Mouse (Mus musculus) limb, embryonic 11.5 days (tissue): ENCODE results near the gene Traf6. TPM values are rescaled to one million over a fixed set of nuclear protein-coding genes. Genes with fewer than 3 reads are reported as not detected.

Experiments used
- ATAC-seq: fragments of 200-750 bp; cut with Nextera tagmentation; 2 replicates; pipeline ENCODE4 v1.8.0; 2017; ENCODE audit warnings: low read depth; ENCODE audit not compliant: insufficient number of reproducible peaks, low FRiP score, low TSS enrichment
- DNase-seq: peaks from one replicate; pipeline ENCODE4 v3.0.0-alpha.2; 2015; ENCODE audit warnings: low spot score
- H3K27ac ChIP-seq: fragments of 300-500 bp; sonication (generic); replicated peaks from 2 replicates; pipeline ENCODE4 v1.5.1; 2014; ENCODE audit warnings: low read depth, mild to moderate bottlenecking, low read length
- H3K27me3 ChIP-seq: fragments of 300-500 bp; sonication (generic); 2 replicates; pipeline ENCODE4 v1.6.1; 2014; ENCODE audit warnings: mild to moderate bottlenecking, low read length, mixed read lengths; ENCODE audit not compliant: control insufficient read depth, insufficient read depth
- H3K36me3 ChIP-seq: fragments of 300-500 bp; sonication (generic); 2 replicates; pipeline ENCODE4 v1.6.1; 2014; ENCODE audit warnings: mild to moderate bottlenecking, low read length, moderate library complexity, mixed read lengths; ENCODE audit not compliant: control insufficient read depth, insufficient read depth
- H3K4me1 ChIP-seq: fragments of 300-500 bp; sonication (generic); 2 replicates; pipeline ENCODE4 v1.6.1; 2014; ENCODE audit warnings: low read length, mixed read lengths; ENCODE audit not compliant: control insufficient read depth, insufficient read depth
- H3K4me2 ChIP-seq: fragments of 300-500 bp; sonication (generic); 2 replicates; pipeline ENCODE4 v1.6.1; 2014; ENCODE audit warnings: low read depth, mild to moderate bottlenecking, moderate library complexity; ENCODE audit not compliant: severe bottlenecking
- H3K4me3 ChIP-seq: fragments of 300-500 bp; sonication (generic); 2 replicates; pipeline ENCODE4 v1.5.1; 2014; ENCODE audit warnings: low read depth, low read length
- H3K9ac ChIP-seq: fragments of 300-500 bp; sonication (generic); 2 replicates; pipeline ENCODE4 v1.6.1; 2014; ENCODE audit warnings: mild to moderate bottlenecking, low read length
- H3K9me3 ChIP-seq: fragments of 300-500 bp; sonication (generic); 2 replicates; pipeline ENCODE4 v1.6.1; 2016; ENCODE audit warnings: low read length; ENCODE audit not compliant: control insufficient read depth
- WGBS: fragments of 180-500 bp; shearing (Covaris S2); extraction: QIAGEN DNeasy Blood & Tissue Kit; methylation state at CpG from one replicate; pipeline ENCODE4 v1.1.7; 2014; 5-methylcytosine and 5-hydroxymethylcytosine counted together
- polyA plus RNA-seq: library from polyadenylated mRNA; unstranded; fragments of >200 nt; fragmentation: Nextera tagmentation; extraction: Ambion mirVana; gene quantifications from 2 replicates; pipeline ENCODE4 v1.2.1, GENCODE M21; 2014

Traf6 gene
- polyA plus RNA-seq, 1 experiment from 2014 or later: 18.5 TPM

DNA sequence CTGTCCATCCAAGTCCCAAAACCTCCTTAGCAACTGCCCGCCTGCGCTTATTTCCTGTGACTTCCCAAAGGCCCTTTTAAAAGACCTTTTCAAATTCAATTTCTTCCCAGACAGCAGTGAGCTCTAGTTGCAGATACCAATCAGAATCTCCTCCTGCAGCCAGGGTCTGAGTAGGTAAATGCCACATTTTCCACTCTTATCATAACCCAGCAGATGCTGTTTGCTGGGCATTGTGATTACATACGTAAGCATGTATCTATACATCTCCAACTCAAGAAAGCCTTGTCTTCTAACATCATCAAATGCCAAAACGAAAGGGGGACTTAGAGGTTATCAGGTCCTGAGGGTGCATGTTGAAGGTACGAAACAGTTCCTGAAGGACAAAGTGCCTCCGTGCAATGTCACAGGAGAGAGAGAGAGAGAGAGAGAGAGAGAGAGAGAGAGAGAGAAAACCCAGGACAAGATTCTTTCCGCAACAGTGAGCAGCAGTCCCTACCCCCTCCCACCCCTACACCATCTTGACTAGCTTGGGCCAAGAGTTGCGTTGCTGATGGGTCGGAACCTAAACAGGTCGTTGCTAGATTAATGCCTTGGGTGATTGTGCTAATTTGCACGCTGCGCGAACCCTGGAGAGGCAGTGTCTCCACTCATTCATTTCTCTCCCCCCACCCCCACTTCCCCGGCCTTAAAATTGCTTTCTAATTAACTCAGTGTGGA lies 25.9 kb upstream of the Traf6 start:
- no peak for DNase-seq
- Histone ChIP-seq H3K4me1 (peaks cover 5% of the 10 kb centered on the region; the same call in 1 of the 2 replicates), H3K36me3 (no peaks in the 10 kb centered on the region), H3K4me2 (peak overlapping the region; percentile 5; the same call in 1 of the 2 replicates), H3K4me3 (no peak overlapping the region), H3K27me3 (no peaks in the 10 kb centered on the region), H3K9me3 (no peaks in the 10 kb centered on the region), H3K27ac (no peak overlapping the region), H3K9ac (no peak overlapping the region)
- 42% methylated on average over 14 of the region's 14 CpGs for whole genome bisulfite sequencing
- ATAC-seq: peak; percentile 63; the same call in 1 of the 2 replicates

DNA sequence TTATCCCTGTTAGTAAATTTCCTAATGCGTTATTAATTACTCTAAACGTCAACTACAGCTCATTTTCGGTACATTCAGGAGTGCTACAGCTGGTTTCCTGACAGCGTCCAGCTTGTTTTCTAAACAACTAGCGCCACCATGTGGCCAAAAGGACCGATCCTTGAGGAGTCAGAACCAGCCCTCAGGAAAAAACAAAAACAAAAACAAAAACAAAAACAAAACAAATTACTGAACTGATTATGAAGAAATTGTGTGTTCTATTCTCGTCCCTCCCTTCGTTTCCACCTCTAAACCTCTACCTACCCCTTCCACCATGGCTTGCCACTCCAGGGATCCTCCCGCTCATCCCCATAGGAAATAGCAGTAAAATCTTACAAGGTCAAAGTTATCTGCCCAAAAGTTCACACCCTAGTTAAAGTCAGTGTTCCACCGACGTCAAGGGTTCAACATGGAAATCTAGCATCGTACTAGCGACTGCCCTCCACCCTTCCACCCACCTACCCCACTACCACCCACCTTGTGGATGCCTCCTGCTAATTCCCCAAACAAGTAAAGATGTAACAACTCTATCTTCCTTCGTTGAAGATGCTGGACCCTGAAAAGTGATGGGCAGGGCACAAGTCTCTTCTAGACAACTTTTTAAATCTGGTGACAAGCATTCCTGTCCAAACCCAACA lies 25.2 kb upstream of the Traf6 start:
- peak; percentile 88 for DNase-seq
- Histone ChIP-seq H3K4me2 (peak overlapping the region; percentile 5), H3K9ac (no peak overlapping the region), H3K27me3 (no peaks in the 10 kb centered on the region), H3K36me3 (no peaks in the 10 kb centered on the region), H3K9me3 (no peaks in the 10 kb centered on the region), H3K4me3 (no peak overlapping the region), H3K4me1 (peaks cover 5% of the 10 kb centered on the region; the same call in 1 of the 2 replicates), H3K27ac (no peak overlapping the region)
- WGBS: 17% methylated on average over 14 of the region's 14 CpGs
- ATAC-seq: peak; percentile 59; the same call in 1 of the 2 replicates

DNA sequence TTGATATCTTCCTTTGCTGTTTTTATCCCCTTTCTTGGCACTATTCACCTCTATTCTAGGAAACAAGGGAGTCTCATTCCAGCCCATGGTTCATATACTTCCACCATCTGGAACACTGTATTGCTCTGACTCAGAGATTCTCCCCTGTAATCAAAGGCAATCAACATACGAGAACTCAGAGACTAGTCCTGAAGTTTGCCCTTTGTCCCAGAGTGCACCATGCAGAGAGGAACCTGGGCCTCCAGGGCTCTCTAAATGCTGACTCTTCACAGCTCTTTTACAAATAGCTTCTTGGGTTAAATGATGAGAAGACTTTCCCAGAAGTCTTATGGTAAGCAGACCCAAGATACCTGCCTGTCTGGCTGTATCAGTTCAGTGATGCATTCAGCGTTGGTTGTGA lies 17.7 kb upstream of the Traf6 start:
- Histone ChIP-seq H3K27me3 (no peaks in the 10 kb centered on the region), H3K4me1 (no peaks in the 10 kb centered on the region), H3K4me3 (no peak overlapping the region), H3K36me3 (no peaks in the 10 kb centered on the region), H3K27ac (no peak overlapping the region), H3K4me2 (no peak overlapping the region), H3K9me3 (no peaks in the 10 kb centered on the region), H3K9ac (no peak overlapping the region)
- ATAC-seq (no peak), DNase-seq (no peak)
- 77% methylated on average over 2 of the region's 2 CpGs for WGBS

DNA sequence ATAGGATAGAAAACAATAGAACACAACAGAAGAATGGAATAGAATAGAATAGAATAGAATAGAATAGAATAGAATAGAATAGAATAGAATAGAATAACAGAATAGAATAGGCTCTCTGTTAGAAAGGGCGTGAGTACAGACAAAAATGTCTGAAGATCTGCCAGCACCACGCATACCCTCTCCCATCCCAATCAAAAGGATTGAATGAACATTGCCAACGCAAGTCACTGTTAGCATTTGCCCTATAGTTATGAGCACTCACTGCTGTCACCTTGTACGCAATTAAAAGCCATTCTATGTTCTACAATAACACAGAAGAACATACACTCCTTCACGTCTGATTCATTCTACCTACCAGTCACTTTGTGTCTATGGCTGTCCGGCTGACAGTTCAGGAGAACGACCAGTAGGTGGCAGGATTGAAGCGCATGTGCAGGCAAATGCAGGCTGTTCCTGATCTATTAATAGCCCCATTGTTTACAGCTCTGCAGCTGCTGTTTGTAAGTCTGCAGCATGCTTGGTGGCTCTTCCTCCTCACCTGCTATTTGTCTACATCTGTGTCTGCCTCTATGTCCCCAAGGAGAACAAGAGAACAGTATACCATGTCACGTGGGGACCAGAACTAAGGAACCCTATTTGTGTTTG lies 13.0 kb upstream of the Traf6 start:
- 23% methylated on average over 9 of the region's 9 CpGs for WGBS
- Histone ChIP-seq H3K4me1 (no peaks in the 10 kb centered on the region), H3K4me2 (no peak overlapping the region), H3K27ac (no peak overlapping the region), H3K9me3 (no peaks in the 10 kb centered on the region), H3K27me3 (no peaks in the 10 kb centered on the region), H3K36me3 (no peaks in the 10 kb centered on the region), H3K9ac (no peak overlapping the region), H3K4me3 (no peak overlapping the region)
- DNase-seq: peak; percentile 87
- ATAC-seq: peak; percentile 79

- Histone ChIP-seq H3K27me3 (no peaks in the 10 kb centered on the region), H3K36me3 (no peaks in the 10 kb centered on the region), H3K9ac (no peak overlapping the region), H3K4me3 (no peak overlapping the region), H3K27ac (no peak overlapping the region), H3K9me3 (no peaks in the 10 kb centered on the region), H3K4me1 (no peaks in the 10 kb centered on the region), H3K4me2 (no peak overlapping the region)
- ATAC-seq (no peak), DNase-seq (no peak)
- 83% methylated on average over 3 of the region's 3 CpGs for WGBS
Observed at GRCm38 (mm10) chr2:101665703-101666092, 12.5 kb upstream of the Traf6 start.

DNA sequence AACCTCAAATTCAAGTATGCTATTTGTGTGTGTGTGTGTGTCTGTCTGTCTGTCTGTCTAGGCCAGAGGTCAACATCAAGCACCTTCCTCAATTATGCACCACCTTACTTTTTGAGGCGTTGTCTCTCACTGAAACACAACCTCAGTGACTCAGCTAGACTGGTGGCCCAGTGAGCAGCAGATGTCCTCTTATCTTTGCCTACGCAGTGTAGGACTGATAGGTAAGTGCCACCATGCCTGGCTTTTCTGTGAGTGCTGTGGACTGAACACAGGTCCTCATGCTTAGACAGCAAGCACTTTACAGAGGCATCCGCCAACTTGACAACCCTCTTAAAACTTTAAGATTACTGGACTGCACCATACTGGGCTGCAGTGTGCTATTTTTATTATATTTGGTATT lies 9.5 kb upstream of the Traf6 start:
- Histone ChIP-seq H3K9ac (no peak overlapping the region), H3K9me3 (no peaks in the 10 kb centered on the region), H3K27me3 (no peaks in the 10 kb centered on the region), H3K27ac (no peak overlapping the region), H3K4me3 (no peak overlapping the region), H3K4me1 (no peaks in the 10 kb centered on the region), H3K36me3 (no peaks in the 10 kb centered on the region), H3K4me2 (no peak overlapping the region)
- DNase-seq: no peak
- no peak for ATAC-seq
- 90% methylated on average over 3 of the region's 3 CpGs for WGBS

DNA sequence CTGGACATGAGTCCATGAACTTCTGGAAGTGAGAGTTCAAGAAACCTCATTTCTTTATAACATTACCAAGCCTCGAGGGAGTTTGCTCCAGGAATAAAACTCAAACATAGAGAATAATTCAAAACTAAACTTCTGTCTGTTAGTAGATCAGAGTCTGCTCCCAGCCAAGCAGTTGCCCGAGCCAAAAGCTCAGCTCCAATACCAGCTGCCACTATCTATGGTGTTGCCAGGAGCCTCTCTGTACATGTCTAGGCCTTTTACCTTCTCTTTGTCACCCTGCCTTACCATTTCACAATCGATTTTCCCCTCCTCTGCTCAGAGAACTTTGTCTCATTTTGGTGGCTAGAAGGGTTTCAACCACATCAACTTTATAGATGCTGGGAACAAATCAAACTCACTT lies 4.7 kb upstream of the Traf6 start:
- H3K4me3 ChIP-seq: no peak overlapping the region
- ATAC-seq (no peak), DNase-seq (no peak)
- H3K9ac ChIP-seq: no peak overlapping the region
- no peaks in the 10 kb centered on the region for H3K36me3 ChIP-seq
- 82% methylated on average over 3 of the region's 3 CpGs for WGBS
- H3K9me3 ChIP-seq: no peaks in the 10 kb centered on the region
- H3K4me1 ChIP-seq: no peaks in the 10 kb centered on the region
- H3K27me3 ChIP-seq: no peaks in the 10 kb centered on the region
- H3K27ac ChIP-seq: no peak overlapping the region
- no peak overlapping the region for H3K4me2 ChIP-seq

DNA sequence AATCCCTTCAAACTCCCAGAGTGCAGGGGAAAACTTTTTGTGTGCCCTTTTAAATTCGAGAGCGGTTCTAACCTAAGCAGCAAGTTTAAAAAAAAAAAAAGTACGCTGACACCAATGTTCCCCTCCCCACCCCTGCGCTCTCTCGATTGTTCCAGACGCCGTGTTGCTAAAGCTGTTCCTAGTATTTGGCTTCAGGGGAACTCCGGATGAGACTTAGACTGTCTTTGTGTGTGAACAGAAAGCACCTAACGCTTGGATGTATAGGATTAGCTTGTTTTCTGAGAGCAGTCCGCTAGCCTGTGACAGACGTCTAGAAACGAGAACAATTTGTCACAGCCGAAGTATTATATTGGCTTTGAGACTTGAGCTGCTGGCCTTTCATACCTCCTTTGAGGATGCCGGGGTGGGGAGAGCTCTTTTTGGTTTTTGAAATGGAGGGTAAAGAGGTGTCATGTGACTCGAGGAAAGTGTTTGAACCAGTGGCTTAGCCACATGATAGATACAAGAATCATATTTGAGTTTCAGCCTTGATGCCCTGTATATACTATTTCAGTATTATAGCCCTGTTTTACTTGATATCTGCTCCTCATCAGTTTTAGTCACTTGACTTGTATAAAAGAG lies 1.0 kb downstream of the Traf6 start:
- no peaks in the 10 kb centered on the region for H3K27me3 ChIP-seq
- peak overlapping the region; percentile 90 for H3K9ac ChIP-seq
- H3K27ac ChIP-seq: no peak overlapping the region
- H3K4me1 ChIP-seq: 0 out of 2 replicates have a peak, but pooled peaks cover 3% of the 10 kb centered on the region
- 7% methylated on average over 15 of the region's 15 CpGs for whole genome bisulfite sequencing
- ATAC-seq: no peak
- no peaks in the 10 kb centered on the region for H3K9me3 ChIP-seq
- peak; percentile 32 for DNase-seq
- no peaks in the 10 kb centered on the region; the same call in 1 of the 2 replicates for H3K36me3 ChIP-seq
- H3K4me2 ChIP-seq: peak overlapping the region; percentile 68
- H3K4me3 ChIP-seq: peak overlapping the region; percentile 98
